ENCODE assay signal across 8 mouse cellular contexts in genomic region chr17:33890533-33891059, GRCm38 (mm10). TPM values are rescaled to one million over a fixed set of nuclear protein-coding genes. Genes with fewer than 3 reads are reported as not detected.
DNase-seq lines count a peak whose midpoint lies in the region; ATAC-seq lines count a peak whose summit lies in the region.

Kifc1 (minus strand) TSS chr17:33890661.

- no peaks in the 10 kb centered on the region for H3K4me1 ChIP-seq in hindbrain, embryonic 11.5 days (replicated peaks; ENCODE audit: control insufficient read depth, insufficient read depth, low read length)

- H3K4me2 ChIP-seq in hindbrain, embryonic 11.5 days (replicated peaks; ENCODE audit: low read depth, low read length): peak within 1 kb of the TSS; percentile 55

- no peaks in the 10 kb centered on the region for H3K27me3 ChIP-seq in hindbrain, embryonic 11.5 days (ENCODE audit: control insufficient read depth, insufficient read depth, low read length)

- no peaks in the 10 kb centered on the region for H3K9me3 ChIP-seq in hindbrain, embryonic 11.5 days (ENCODE audit: control insufficient read depth, low read length)

- H3K9ac ChIP-seq in hindbrain, embryonic 11.5 days (ENCODE audit: low read depth, low read length): peak within 1 kb of the TSS; percentile 62

- no peaks in the 10 kb centered on the region for H3K36me3 ChIP-seq in hindbrain, embryonic 11.5 days (ENCODE audit: control insufficient read depth, insufficient read depth, low read length)

- H3K4me3 ChIP-seq in hindbrain, embryonic 11.5 days (ENCODE audit: low read depth, low read length): peak within 1 kb of the TSS; percentile 59

- under 1% methylated on average over 49 of the region's 49 CpGs for WGBS in hindbrain, embryonic 11.5 days

- ATAC-seq in hindbrain, embryonic 11.5 days (ENCODE audit: low FRiP score): peak; percentile 98

- DNase-seq in Muller cell, postnatal 12 days (ENCODE audit: inconsistent ontology term): peak; percentile 100
- peak; percentile 100 for DNase-seq in cerebellum, adult 9-11 months
- DNase-seq in frontal cortex, adult 2 months (ENCODE audit: extremely low spot score in 1 of 2, low spot score in 1 of 2): peak; percentile 99 to 100
- DNase-seq in hindbrain, embryonic 11.5 days (ENCODE audit: low spot score): peak; percentile 99
- DNase-seq in layer of hippocampus, postnatal 10 days (ENCODE audit: low spot score in 2 of 2): peak; percentile 100
- peak; percentile 100 for DNase-seq in lung, postnatal 10 days
- peak; percentile 99 for DNase-seq in ovary, postnatal 36 days (ENCODE audit: low spot score)
- DNase-seq in thymus, postnatal 25 days: peak; percentile 99

- H3K27ac ChIP-seq in hindbrain, embryonic 11.5 days (ENCODE audit: low read depth, low read length): peak within 1 kb of the TSS; percentile 67

RNA-seq across cellular contexts. Expression of gene Kifc1, which starts in this region (rescaled TPM):
- polyA plus RNA-seq in frontal cortex, adult 2 months (2012; rRNA removed): 2.5 and 2.6 TPM in 2 replicates
- 5.3 and 9.9 TPM in 2 replicates for polyA plus RNA-seq in hindbrain, embryonic 11.5 days (2014; fragmentation: Nextera tagmentation; extraction: Ambion mirVana)
- total RNA-seq in layer of hippocampus, postnatal 10 days (2021): 1 to 10 TPM; 5.6 to 6.8 TPM

Comparison
In these comparisons a context has a peak if more than half of its experiments do, and no peak if none do; other contexts are left out.
1. Peak in every context shown above with its lines: DNase-seq, ATAC-seq, H3K4me3 ChIP-seq and H3K27ac ChIP-seq.